Mouse (Mus musculus) hindbrain, embryonic 15.5 days (tissue): Measurements from ENCODE around the gene Gm20517. TPM values are rescaled to one million over a fixed set of nuclear protein-coding genes. Genes with fewer than 3 reads are reported as not detected.
A peak's percentile ranks its signal among the peaks of the same experiment; 100 is the strongest.
"Not testable (repeated sequence)": the region's sequence is repeated elsewhere in the genome, so short reads cannot be mapped to it uniquely, and the experiment has no call there.

ENCODE experiments used
- ATAC-seq: fragments of 200-750 bp; cut with Nextera tagmentation; 2 replicates; pipeline ENCODE4 v1.8.0; 2017; ENCODE audit warnings: low read depth, moderate number of reproducible peaks, moderate TSS enrichment; ENCODE audit not compliant: low FRiP score
- H3K27ac ChIP-seq: fragments of 300-500 bp; sonication (generic); replicated peaks from 2 replicates; pipeline ENCODE4 v1.5.1; 2015; ENCODE audit warnings: mild to moderate bottlenecking, inconsistent platforms
- H3K27me3 ChIP-seq: fragments of 300-500 bp; sonication (generic); 2 replicates; pipeline ENCODE4 v1.6.1; 2015; ENCODE audit warnings: control low read depth, inconsistent platforms
- H3K36me3 ChIP-seq: fragments of 300-500 bp; sonication (generic); 2 replicates; pipeline ENCODE4 v1.6.1; 2015; ENCODE audit warnings: control low read depth, inconsistent platforms
- H3K4me1 ChIP-seq: fragments of 300-500 bp; sonication (generic); replicated peaks from 2 replicates; pipeline ENCODE4 v1.6.1; 2015; ENCODE audit warnings: control low read depth, inconsistent platforms
- H3K4me2 ChIP-seq: fragments of 300-500 bp; sonication (generic); 2 replicates; pipeline ENCODE4 v1.6.1; 2015; ENCODE audit warnings: moderate library complexity, mild to moderate bottlenecking, inconsistent platforms
- H3K4me3 ChIP-seq: fragments of 300-500 bp; sonication (generic); 2 replicates; pipeline ENCODE4 v1.5.1; 2015; ENCODE audit warnings: mild to moderate bottlenecking, inconsistent platforms
- H3K9ac ChIP-seq: fragments of 300-500 bp; sonication (generic); 2 replicates; pipeline ENCODE4 v1.6.1; 2015; ENCODE audit warnings: inconsistent platforms
- H3K9me3 ChIP-seq: fragments of 300-500 bp; sonication (generic); 2 replicates; pipeline ENCODE4 v1.6.1; 2016; ENCODE audit warnings: control low read depth, inconsistent platforms
- WGBS: fragments of 180-500 bp; shearing (Covaris S2); methylation state at CpG from one replicate; pipeline ENCODE4 v1.1.7; 2015; 5-methylcytosine and 5-hydroxymethylcytosine counted together
- polyA plus RNA-seq: library from polyadenylated mRNA; unstranded; fragments of >200 nt; fragmentation: Nextera tagmentation; extraction: Ambion mirVana; gene quantifications from 2 replicates; pipeline ENCODE4 v1.2.1, GENCODE M21; 2015

Gm20517 gene
- polyA plus RNA-seq, 1 experiment from 2014 or later: 2.5 TPM

GRCm38 (mm10) chr17:47632181-47632840 is 20.9 kb downstream of the Gm20517 start:
- WGBS: 70% methylated on average over 4 of the region's 4 CpGs
- H3K4me3 ChIP-seq: no peak overlapping the region
- H3K36me3 ChIP-seq: no peaks in the 10 kb centered on the region
- no peaks in the 10 kb centered on the region for H3K9me3 ChIP-seq
- no peak for ATAC-seq
- no peaks in the 10 kb centered on the region for H3K27me3 ChIP-seq
- H3K9ac ChIP-seq: peak overlapping the region; percentile 9; the same call in 1 of the 2 replicates
- peak overlapping the region; percentile 35 for H3K4me2 ChIP-seq
- H3K4me1 ChIP-seq: peaks cover 39% of the 10 kb centered on the region
- H3K27ac ChIP-seq: no peak overlapping the region

GRCm38 (mm10) chr17:47633999-47634770 is 22.8 kb downstream of the Gm20517 start:
- ATAC-seq: no peak
- no peak overlapping the region for H3K4me2 ChIP-seq
- no peak overlapping the region for H3K9ac ChIP-seq
- no peak overlapping the region for H3K4me3 ChIP-seq
- H3K4me1 ChIP-seq: peaks cover 29% of the 10 kb centered on the region
- no peak overlapping the region for H3K27ac ChIP-seq
- H3K36me3 ChIP-seq: no peaks in the 10 kb centered on the region
- no peaks in the 10 kb centered on the region for H3K27me3 ChIP-seq
- H3K9me3 ChIP-seq: no peaks in the 10 kb centered on the region
- WGBS: 80% methylated on average over 7 of the region's 7 CpGs

GRCm38 (mm10) chr17:47642992-47643391 is 31.6 kb downstream of the Gm20517 start:
- H3K4me3 ChIP-seq: no peak overlapping the region
- no peaks in the 10 kb centered on the region for H3K4me1 ChIP-seq
- no peaks in the 10 kb centered on the region for H3K9me3 ChIP-seq
- no peak overlapping the region for H3K4me2 ChIP-seq
- no peak overlapping the region for H3K9ac ChIP-seq
- no peaks in the 10 kb centered on the region for H3K36me3 ChIP-seq
- ATAC-seq: no peak
- no peak overlapping the region for H3K27ac ChIP-seq
- WGBS: 72% methylated on average over 2 of the region's 2 CpGs
- H3K27me3 ChIP-seq: no peaks in the 10 kb centered on the region

- H3K36me3 ChIP-seq: no peaks in the 10 kb centered on the region
- H3K4me1 ChIP-seq: 0 out of 2 replicates have a peak, but pooled peaks cover 3% of the 10 kb centered on the region
- no peak overlapping the region for H3K4me2 ChIP-seq
- ATAC-seq: no peak
- H3K27me3 ChIP-seq: no peaks in the 10 kb centered on the region
- no peak overlapping the region for H3K4me3 ChIP-seq
- 64% methylated on average over 1 of the region's 1 CpGs for WGBS
- no peak overlapping the region for H3K9ac ChIP-seq
- H3K27ac ChIP-seq: no peak overlapping the region
- no peaks in the 10 kb centered on the region for H3K9me3 ChIP-seq
Observed at GRCm38 (mm10) chr17:47646683-47647082, 35.3 kb downstream of the Gm20517 start.

- Histone ChIP-seq H3K4me1 (0 out of 2 replicates have a peak, but pooled peaks cover 3% of the 10 kb centered on the region), H3K9me3 (no peaks in the 10 kb centered on the region), H3K27me3 (no peaks in the 10 kb centered on the region), H3K4me3 (no peak overlapping the region), H3K36me3 (0 out of 2 replicates have a peak, but pooled peaks cover 2% of the 10 kb centered on the region), H3K4me2 (no peak overlapping the region), H3K27ac (no peak overlapping the region), H3K9ac (no peak overlapping the region)
- no peak for ATAC-seq
- 38% methylated on average over 4 of the region's 4 CpGs for WGBS
Observed at GRCm38 (mm10) chr17:47648966-47649365, 37.6 kb downstream of the Gm20517 start.

GRCm38 (mm10) chr17:47651953-47652352 is 40.6 kb downstream of the Gm20517 start:
- no peaks in the 10 kb centered on the region for H3K9me3 ChIP-seq
- H3K4me3 ChIP-seq: no peak overlapping the region
- H3K27ac ChIP-seq: no peak overlapping the region
- no peak for ATAC-seq
- H3K27me3 ChIP-seq: no peaks in the 10 kb centered on the region
- no peak overlapping the region for H3K4me2 ChIP-seq
- no peak overlapping the region for H3K9ac ChIP-seq
- H3K4me1 ChIP-seq: 0 out of 2 replicates have a peak, but pooled peaks cover 3% of the 10 kb centered on the region
- WGBS: 62% methylated on average over 2 of the region's 2 CpGs
- 0 out of 2 replicates have a peak, but pooled peaks cover 2% of the 10 kb centered on the region for H3K36me3 ChIP-seq

GRCm38 (mm10) chr17:47654346-47654745 is 43.0 kb downstream of the Gm20517 start:
- H3K36me3 ChIP-seq, H3K4me2 ChIP-seq, ATAC-seq, H3K4me3 ChIP-seq, H3K27ac ChIP-seq, H3K27me3 ChIP-seq, H3K9ac ChIP-seq, H3K4me1 ChIP-seq, H3K9me3 ChIP-seq: not testable (repeated sequence)
- 92% methylated on average over 8 of the region's 8 CpGs for WGBS

GRCm38 (mm10) chr17:47655697-47656096 is 44.3 kb downstream of the Gm20517 start:
- H3K4me1 ChIP-seq: no peaks in the 10 kb centered on the region
- no peak overlapping the region for H3K9ac ChIP-seq
- H3K4me3 ChIP-seq: no peak overlapping the region
- ATAC-seq: no peak
- no peaks in the 10 kb centered on the region for H3K9me3 ChIP-seq
- no peak overlapping the region for H3K27ac ChIP-seq
- 0 out of 2 replicates have a peak, but pooled peaks cover 2% of the 10 kb centered on the region for H3K36me3 ChIP-seq
- 90% methylated on average over 5 of the region's 5 CpGs for WGBS
- no peak overlapping the region for H3K4me2 ChIP-seq
- no peaks in the 10 kb centered on the region for H3K27me3 ChIP-seq

GRCm38 (mm10) chr17:47657901-47658300 is 46.5 kb downstream of the Gm20517 start:
- Histone ChIP-seq H3K9me3 (no peaks in the 10 kb centered on the region), H3K9ac (no peak overlapping the region), H3K4me3 (no peak overlapping the region), H3K27ac (no peak overlapping the region), H3K27me3 (no peaks in the 10 kb centered on the region), H3K36me3 (0 out of 2 replicates have a peak, but pooled peaks cover 2% of the 10 kb centered on the region), H3K4me2 (no peak overlapping the region), H3K4me1 (no peaks in the 10 kb centered on the region)
- no peak for ATAC-seq
- WGBS: 86% methylated on average over 4 of the region's 4 CpGs

GRCm38 (mm10) chr17:47658741-47659243 is 47.4 kb downstream of the Gm20517 start:
- Histone ChIP-seq H3K36me3 (no peaks in the 10 kb centered on the region), H3K4me1 (no peaks in the 10 kb centered on the region), H3K9ac (no peak overlapping the region), H3K27ac (no peak overlapping the region), H3K4me2 (no peak overlapping the region), H3K9me3 (no peaks in the 10 kb centered on the region), H3K27me3 (no peaks in the 10 kb centered on the region), H3K4me3 (no peak overlapping the region)
- ATAC-seq: no peak
- WGBS: 86% methylated on average over 3 of the region's 3 CpGs

- WGBS: 24% methylated on average over 9 of the region's 9 CpGs
- peak; percentile 3; the same call in 1 of the 2 replicates for ATAC-seq
Observed at GRCm38 (mm10) chr17:47663009-47663713, 51.8 kb downstream of the Gm20517 start.

GRCm38 (mm10) chr17:47664474-47664873 is 53.1 kb downstream of the Gm20517 start:
- no peak overlapping the region for H3K9ac ChIP-seq
- H3K4me3 ChIP-seq: no peak overlapping the region
- H3K9me3 ChIP-seq: no peaks in the 10 kb centered on the region
- no peak overlapping the region for H3K27ac ChIP-seq
- no peak overlapping the region for H3K4me2 ChIP-seq
- no peak for ATAC-seq
- H3K27me3 ChIP-seq: no peaks in the 10 kb centered on the region
- 79% methylated on average over 7 of the region's 7 CpGs for WGBS
- no peaks in the 10 kb centered on the region for H3K36me3 ChIP-seq
- H3K4me1 ChIP-seq: peaks cover 6% of the 10 kb centered on the region

More at GRCm38 (mm10) chr17:47663009-47663713, 51.8 kb downstream of the Gm20517 start:
- H3K4me3 ChIP-seq: no peak overlapping the region
- no peak overlapping the region for H3K27ac ChIP-seq
- H3K9ac ChIP-seq: no peak overlapping the region
- H3K27me3 ChIP-seq: no peaks in the 10 kb centered on the region
- H3K9me3 ChIP-seq: no peaks in the 10 kb centered on the region
- H3K36me3 ChIP-seq: no peaks in the 10 kb centered on the region
- H3K4me1 ChIP-seq: no peaks in the 10 kb centered on the region
- no peak overlapping the region for H3K4me2 ChIP-seq
